In the genomic region with DNA sequence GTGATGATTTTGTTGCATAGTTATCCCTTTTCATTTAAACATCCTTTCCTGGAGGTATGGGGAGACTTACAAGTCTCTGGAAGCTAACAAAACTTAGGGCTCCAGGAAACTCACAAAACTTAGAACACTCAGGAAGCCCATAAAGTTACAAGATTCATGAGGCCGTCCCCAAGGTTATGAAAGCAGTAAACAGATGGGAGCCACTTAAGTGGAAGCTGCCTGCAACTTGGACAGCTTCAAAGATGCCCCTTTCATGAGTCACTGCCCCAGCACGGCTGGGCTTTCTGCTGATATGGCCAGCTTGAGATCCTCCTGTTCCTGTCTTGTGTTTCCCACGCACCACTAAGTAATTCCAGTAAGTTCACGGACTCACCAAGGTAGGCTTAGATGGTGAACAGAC, we compare ENCODE assay signal across 12 mouse cellular contexts.
DNase-seq lines count a peak whose midpoint lies in the region.
"Had no signal": no experiment of that assay in that cellular context is flagged by ENCODE, and none has a peak within 500 bp of the region (broad histone marks: within the 10 kb centered on the region; RNA-seq: fewer than 3 reads in every experiment).

No protein-coding gene starts in this region.

- peak; percentile 17 to 61 for DNase-seq in adrenal gland, adult (ENCODE audit: inconsistent age in 2 of 2, low spot score in 1 of 2)
- DNase-seq in adrenal gland, postnatal 4 days (ENCODE audit: low spot score in 2 of 2), result no peak
- peak; percentile 11 for DNase-seq in kidney, postnatal 10 days
- no peak for DNase-seq in kidney, postnatal 36 days
- peak; percentile 30 to 32 for DNase-seq in adrenal gland, postnatal 36 days
- DNase-seq in lung, postnatal 25 days (ENCODE audit: low spot score), result no peak
- DNase-seq in T-cell, adult 2 months (ENCODE audit: low spot score), result no peak
- DNase-seq: cerebellum, adult 9-11 months; gastrocnemius, postnatal 25 days; liver; lung, postnatal 4 days; thymus, postnatal 25 days had no signal

Comparison
In these comparisons a context has a peak if more than half of its experiments do, and no peak if none do; other contexts are left out.
1. DNase-seq: peak in adrenal gland, adult (2 of 2), kidney, postnatal 10 days (single experiment) and adrenal gland, postnatal 36 days (2 of 2); none in adrenal gland, postnatal 4 days (0 of 2), kidney, postnatal 36 days (0 of 2), lung, postnatal 25 days (single experiment) and T-cell, adult 2 months (single experiment).